ENCODE assay signal across 30 mouse cellular contexts in the genomic region with DNA sequence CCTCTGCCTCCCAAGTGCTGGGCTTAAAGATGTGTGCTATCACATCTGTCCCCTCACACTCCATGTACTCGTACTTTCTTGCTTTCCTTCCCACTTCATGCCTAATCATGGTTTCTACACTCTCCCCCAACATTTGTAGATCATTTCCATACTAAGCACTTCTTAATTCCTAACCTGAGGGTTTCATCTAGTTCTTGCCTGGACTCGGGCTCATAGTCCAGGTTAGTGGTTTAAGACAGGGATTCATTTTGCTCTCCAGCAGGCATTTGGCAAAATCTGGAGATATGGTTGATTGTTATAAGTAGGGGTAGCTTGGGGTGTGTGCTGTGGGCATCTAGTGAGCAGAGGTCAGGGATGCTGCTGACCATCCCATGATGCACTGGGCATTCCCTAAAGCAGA.
"Had no signal": no experiment of that assay in that cellular context is flagged by ENCODE, and none has a peak within 500 bp of the region (broad histone marks: within the 10 kb centered on the region; RNA-seq: fewer than 3 reads in every experiment).

No protein-coding gene starts in this region.

- H3K27me3 ChIP-seq: heart, embryonic 12.5 days; heart, embryonic 13.5 days; heart, embryonic 15.5 days; hindbrain, embryonic 12.5 days; hindbrain, embryonic 13.5 days; hindbrain, embryonic 15.5 days; intestine, embryonic 15.5 days; kidney, embryonic 15.5 days had no signal

- H3K4me1 ChIP-seq: heart, embryonic 10.5 days; hindbrain, embryonic 10.5 days; intestine, embryonic 15.5 days had no signal

- H3K9me3 ChIP-seq: heart, embryonic 10.5 days; heart, embryonic 12.5 days; heart, embryonic 13.5 days; heart, embryonic 15.5 days; hindbrain, embryonic 10.5 days; hindbrain, embryonic 12.5 days; hindbrain, embryonic 13.5 days; hindbrain, embryonic 15.5 days; intestine, embryonic 15.5 days; kidney, embryonic 15.5 days had no signal

- H3K4me2 ChIP-seq: heart, embryonic 11.5 days; heart, embryonic 12.5 days; heart, embryonic 13.5 days; heart, embryonic 15.5 days; hindbrain, embryonic 12.5 days; hindbrain, embryonic 13.5 days; hindbrain, embryonic 14.5 days; hindbrain, embryonic 15.5 days; intestine, embryonic 15.5 days; kidney, embryonic 15.5 days had no signal

- DNase-seq: heart, adult 18-20 months; heart, adult 2 months; heart, postnatal 10 days; heart, postnatal 14 days; heart, postnatal 36 days; heart, postnatal 4 days; kidney, postnatal 10 days; kidney, postnatal 25 days; layer of hippocampus, adult 9-11 months; layer of hippocampus, postnatal 36 days had no signal

- H3K9ac ChIP-seq: heart, embryonic 12.5 days; heart, embryonic 13.5 days; heart, embryonic 15.5 days; hindbrain, embryonic 12.5 days; hindbrain, embryonic 13.5 days; hindbrain, embryonic 14.5 days; hindbrain, embryonic 15.5 days; intestine, embryonic 15.5 days; kidney, embryonic 15.5 days had no signal

- H3K36me3 ChIP-seq: heart, embryonic 10.5 days; heart, embryonic 12.5 days; heart, embryonic 13.5 days; heart, embryonic 15.5 days; hindbrain, embryonic 10.5 days; hindbrain, embryonic 12.5 days; hindbrain, embryonic 13.5 days; hindbrain, embryonic 15.5 days; intestine, embryonic 15.5 days; kidney, embryonic 15.5 days had no signal

- ATAC-seq: hindbrain, embryonic 16.5 days; hindbrain, postnatal 0 days; inflammation-experienced regulatory T-cells, adult 6 months; intestine, embryonic 15.5 days; intestine, embryonic 16.5 days; intestine, postnatal 0 days had no signal

- H3K4me3 ChIP-seq: heart, adult 2 months; heart, embryonic 10.5 days; heart, embryonic 12.5 days; heart, embryonic 13.5 days; heart, embryonic 15.5 days; hindbrain, embryonic 10.5 days; hindbrain, embryonic 12.5 days; hindbrain, embryonic 13.5 days; hindbrain, embryonic 15.5 days; intestine, embryonic 15.5 days; kidney, embryonic 15.5 days; layer of hippocampus, adult 2 months; left cerebral cortex, adult 2 months had no signal

- H3K27ac ChIP-seq: heart, adult 2 months; heart, embryonic 10.5 days; heart, embryonic 13.5 days; heart, embryonic 15.5 days; hindbrain, embryonic 10.5 days; hindbrain, embryonic 12.5 days; hindbrain, embryonic 13.5 days; hindbrain, embryonic 14.5 days; hindbrain, embryonic 15.5 days; hindbrain, postnatal 0 days; intestine, embryonic 15.5 days; kidney, embryonic 15.5 days; kidney, postnatal 0 days; layer of hippocampus, adult 2 months; left cerebral cortex, adult 2 months had no signal
